Mouse (Mus musculus): ENCODE measurements around the gene Polr2j.
"Not testable (repeated sequence)": the region's sequence is repeated elsewhere in the genome, so short reads cannot be mapped to it uniquely, and the experiment has no call there.

The Polr2j gene

DNA sequence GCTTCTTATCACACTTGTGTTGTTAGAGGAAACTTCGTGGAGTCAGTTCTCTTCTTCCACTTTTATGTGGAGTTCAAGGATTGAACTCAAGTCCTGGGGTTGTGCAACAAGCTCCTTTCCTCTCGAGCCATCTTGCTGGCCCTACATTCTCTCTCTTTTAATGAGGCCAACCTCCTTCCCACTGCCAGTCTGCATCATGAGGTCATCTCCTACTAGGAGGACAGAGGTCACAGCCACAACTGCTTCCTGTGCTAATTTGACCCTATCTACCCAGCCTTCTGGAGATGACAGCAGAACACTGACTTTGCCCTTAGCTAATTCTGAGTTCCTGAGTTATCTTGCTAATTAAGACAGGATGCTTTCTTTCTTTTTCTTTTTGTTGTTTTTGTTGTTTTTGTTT is 7.9 kb upstream of the Polr2j start:
- no peak for DNase-seq (ENCODE audit: low spot score)

DNA sequence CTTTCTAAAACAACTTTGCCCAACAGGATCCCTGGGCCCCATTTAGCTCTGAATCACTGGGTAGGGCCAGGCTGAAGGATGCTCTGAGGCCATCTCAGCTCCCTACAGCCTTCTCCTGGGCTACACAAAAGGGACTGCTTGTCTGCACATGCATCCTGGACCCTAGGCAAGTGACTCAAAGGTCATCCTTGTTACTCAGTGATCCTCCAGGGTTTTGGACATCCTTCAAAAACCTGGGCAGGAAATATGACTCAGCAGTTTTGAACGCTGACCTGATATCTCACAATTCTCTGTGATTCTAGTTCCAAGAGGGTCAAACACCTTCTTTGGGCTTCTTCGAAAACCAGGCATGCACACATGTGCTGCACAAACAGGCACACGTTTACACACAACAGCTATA is 7.4 kb upstream of the Polr2j start:
- DNase-seq (ENCODE audit: low spot score), result no peak

DNA sequence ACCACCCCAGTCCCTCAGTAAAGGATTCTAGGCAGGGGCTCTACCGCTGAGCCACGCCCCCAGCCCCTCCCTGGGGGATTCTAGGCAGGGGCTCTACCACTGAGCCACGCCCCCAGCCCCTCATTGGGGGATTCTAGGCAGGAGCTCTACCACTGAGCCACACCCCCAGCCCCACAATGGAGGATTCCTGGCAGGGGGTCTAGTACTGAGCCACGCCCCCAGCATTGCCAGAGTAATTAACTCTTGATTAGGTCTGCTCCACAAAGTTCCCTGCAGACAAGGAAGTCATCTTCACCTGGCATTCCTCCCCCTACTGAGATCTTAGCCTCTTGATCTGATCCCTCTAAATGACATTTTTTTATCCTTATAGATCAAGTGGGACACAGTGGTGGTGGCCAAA is 2.9 kb upstream of the Polr2j start:
- not testable (repeated sequence) for DNase-seq (ENCODE audit: low spot score)

DNA sequence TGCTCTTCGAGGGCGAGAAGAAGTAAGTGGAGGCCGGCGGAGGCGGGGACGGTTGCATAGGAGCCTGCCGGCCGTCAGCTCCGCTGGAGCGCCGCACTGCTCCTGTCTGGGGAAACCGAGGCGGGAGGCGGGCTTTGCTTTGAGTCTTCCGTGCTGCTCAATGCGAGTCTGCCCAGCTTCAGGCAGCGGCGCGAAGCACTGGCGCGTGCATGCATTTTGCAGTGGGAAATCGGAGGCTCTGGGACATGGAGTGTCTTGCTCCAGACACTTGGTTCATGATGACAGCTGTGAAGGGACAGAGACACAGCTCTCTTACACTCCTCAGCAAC is 317 bp downstream of the Polr2j start:
- no peak for DNase-seq (ENCODE audit: low spot score)

DNA sequence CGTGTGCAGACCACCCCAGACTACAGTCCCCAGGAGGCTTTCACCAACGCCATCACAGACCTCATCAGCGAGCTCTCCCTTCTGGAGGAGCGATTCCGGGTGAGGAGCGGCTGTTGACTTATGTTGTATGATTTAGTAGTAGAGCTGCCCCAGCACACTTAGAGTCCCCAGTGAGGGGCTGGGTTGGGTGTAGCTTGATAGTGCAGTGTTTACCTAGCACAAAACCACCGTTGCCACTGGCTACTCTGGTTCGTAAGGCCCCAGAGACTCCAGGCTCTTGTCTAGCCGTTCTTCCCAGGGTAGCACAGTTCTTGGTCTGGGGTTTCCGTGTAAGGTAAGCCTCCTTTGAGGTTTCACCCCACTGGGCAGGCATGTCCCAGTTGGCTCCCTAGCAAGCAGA is 5.7 kb downstream of the Polr2j start:
- DNase-seq (ENCODE audit: low spot score), result no peak

DNA sequence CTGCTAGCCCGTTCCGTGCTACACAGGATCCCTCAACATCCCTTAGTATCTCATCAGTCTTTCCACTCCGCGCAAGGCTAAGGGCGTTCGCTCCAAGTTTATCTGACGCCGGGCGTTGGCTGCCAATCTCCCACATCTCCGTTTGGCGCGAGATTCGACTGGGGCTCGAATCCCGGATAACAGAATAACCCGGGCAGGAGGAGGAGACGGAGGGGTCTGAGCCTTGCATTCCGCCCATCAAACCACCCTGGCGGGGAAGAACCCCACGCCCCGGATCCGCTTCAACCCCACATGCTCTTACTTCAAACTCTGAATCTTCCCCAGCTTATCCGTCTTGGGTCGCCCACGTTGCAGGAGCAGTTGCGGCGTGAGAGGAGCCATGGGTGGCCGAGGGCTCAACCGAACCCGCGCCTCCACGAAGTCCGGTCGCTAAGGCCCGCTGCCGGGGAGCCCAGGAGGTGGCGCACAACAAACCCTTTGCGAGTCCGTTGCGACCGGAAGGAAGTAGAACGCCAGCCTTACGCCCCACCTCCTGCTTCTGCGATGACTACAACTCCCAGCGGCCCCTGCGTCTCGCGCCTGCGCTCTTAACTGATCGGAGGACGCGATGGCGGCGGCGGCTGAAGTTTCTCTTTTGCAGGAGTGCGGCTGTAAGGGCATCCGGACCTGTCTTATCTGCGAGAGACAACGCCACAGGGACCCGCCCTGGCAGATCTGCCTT is 19.3 kb downstream of the Polr2j start, which contains the start of the genes Lrwd1 and Alkbh4:
Gene Lrwd1, minus strand, starts transcription at position 504 of the 721 bp plus-strand sequence.
Gene Alkbh4, plus strand, starts transcription at position 576 of the 721 bp plus-strand sequence.
- DNase-seq (ENCODE audit: low spot score), result peak; percentile 98

DNA sequence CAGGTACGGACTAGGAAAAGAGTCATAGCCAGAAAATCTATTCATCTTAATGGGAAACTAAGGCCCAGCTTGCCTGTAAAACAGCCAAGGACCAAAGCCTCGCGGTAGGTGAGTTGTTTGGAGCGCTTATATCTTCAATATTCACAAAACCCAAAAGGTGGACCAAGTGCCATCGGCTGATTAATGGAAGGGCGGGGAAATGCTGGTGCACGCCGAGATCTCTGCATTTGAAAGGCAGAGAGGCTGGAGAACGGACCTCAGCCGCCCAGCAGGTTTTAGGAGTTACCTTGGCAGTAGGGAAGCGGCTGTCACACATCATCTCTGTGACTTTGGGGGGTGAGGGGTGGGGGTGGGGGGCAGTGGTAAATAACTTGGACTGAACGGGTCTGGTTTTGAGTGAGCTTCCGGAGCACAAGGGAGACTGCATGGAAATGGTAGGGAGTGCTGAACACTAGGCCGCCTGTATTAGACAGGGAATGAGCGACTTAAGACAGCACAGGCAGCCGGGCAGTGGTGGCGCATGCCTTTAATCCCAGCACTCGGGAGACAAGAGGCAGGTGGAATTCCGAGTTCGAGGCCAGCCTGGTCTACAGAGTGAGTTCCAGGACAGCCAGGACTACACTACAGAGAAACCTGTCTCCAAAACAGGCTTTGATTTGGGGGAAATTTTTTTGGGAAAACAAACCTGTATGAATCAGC is 20.0 kb downstream of the Polr2j start:
- peak; percentile 26 for DNase-seq (ENCODE audit: low spot score)

DNA sequence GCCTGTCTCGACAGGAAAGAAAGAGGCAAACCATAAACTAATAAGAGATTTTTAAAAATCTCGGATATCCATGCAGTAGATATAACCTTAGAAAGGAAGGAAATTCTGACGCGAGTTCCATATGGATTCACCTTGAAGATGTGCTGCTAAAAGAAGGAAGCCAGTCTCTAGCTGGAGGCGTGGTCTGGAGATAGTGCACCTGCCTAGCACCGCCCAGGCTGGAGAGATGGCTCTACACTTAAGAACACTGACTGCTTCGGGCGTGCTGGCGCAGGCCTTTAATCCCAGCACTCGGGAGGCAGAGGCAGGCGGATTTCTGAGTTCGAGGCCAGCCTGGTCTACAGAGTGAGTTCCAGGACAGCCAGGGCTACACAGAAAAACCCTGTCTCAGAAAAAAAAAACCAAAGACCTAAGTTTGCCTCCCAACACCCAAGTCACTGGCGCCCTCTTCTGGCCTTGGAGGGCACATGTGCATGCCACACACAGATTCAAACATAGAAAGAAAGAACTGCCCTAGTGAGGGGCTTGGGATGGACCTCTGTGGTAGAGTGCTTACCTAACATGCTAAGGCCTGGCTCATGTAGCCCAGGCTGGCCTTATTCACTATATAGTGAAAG is 21.3 kb downstream of the Polr2j start:
- peak; percentile 85 for DNase-seq (ENCODE audit: low spot score)

DNA sequence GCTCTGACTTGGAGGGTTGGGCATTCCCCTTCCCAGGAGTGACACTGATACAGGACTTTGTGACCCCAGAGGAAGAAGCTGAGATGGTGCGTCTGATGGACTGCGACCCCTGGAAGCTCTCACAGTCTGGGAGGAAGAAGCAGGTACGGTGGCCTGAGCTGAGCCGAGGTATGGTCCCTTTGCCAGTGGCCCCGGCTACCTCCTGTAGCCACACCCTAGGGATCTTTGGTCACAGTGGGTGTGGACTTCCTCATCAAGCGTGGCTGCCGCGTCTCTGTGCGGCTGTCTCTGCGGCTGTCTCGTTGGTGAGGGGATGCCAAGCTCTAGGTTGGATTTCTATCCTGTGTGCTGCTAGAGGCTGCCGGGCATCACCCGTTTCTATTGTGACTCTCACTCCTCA is 23.0 kb downstream of the Polr2j start:
- DNase-seq (ENCODE audit: low spot score), result no peak

DNA sequence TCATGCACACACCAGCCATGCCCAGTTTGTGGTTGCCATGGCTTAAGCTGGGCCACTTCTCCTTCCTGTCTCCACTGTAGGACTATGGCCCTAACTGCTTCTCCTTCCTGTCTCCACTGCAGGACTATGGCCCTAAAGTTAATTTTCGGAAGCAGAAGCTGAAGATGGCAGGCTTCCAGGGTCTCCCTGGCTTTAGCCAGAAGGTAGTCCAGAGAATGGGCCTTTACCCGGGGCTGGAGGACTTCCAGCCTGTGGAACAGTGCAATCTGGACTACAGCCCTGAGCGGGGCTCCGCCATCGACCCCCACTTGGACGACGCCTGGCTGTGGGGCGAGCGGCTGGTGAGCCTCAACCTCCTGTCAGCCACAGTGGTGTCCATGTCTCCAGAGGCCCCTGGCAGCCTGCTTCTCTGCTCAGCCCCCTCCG is 23.6 kb downstream of the Polr2j start:
- DNase-seq (ENCODE audit: low spot score), result no peak

DNA sequence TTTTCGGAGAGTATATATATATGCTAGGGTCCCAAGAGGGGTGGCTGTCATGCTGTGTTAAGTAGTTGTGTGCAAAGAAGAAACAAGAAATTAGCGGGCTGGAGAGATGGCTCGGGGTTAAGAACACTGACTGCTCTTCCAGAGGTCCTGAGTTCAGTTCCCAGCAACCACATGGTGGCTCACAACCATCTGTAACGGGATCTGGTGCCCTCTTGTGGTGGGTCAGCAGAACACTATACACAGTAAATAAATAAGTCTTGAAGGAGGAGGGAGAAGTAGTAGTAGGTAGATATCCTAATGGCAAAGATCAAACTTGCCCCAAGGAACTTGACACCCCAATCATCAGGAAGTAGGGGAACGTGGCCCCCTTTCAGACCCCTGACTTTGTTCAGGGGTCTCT is 26.3 kb downstream of the Polr2j start:
- DNase-seq (ENCODE audit: low spot score), result no peak

DNA sequence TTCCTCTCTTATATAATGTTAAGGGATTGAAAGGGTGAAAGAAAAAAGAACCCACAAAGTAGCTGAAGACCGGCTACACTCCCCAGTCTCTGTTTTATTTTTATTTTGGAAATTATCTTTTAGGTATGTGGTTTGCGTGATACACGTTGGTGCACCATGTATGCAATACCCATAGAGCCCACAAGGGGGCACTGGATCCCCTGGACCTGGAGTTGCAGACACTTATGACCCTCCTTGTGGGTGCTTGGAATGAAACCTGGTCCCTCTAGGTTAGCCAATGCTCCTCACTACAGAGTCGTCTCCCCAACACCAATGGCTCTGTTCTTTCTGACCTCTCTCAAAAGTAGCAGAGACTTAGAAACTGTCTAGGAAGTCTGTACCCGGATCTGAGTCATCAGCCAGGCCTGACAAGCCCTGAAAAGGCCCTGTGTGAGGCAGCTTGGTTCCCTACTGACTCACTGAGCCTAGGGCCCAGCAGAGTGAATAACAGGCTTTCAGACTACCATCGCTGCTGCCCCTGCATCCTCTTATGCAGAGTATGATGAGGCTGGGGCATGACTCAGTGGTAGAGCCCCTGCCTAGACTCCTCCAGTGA is 26.8 kb downstream of the Polr2j start:
- peak; percentile 14 for DNase-seq (ENCODE audit: low spot score)

DNA sequence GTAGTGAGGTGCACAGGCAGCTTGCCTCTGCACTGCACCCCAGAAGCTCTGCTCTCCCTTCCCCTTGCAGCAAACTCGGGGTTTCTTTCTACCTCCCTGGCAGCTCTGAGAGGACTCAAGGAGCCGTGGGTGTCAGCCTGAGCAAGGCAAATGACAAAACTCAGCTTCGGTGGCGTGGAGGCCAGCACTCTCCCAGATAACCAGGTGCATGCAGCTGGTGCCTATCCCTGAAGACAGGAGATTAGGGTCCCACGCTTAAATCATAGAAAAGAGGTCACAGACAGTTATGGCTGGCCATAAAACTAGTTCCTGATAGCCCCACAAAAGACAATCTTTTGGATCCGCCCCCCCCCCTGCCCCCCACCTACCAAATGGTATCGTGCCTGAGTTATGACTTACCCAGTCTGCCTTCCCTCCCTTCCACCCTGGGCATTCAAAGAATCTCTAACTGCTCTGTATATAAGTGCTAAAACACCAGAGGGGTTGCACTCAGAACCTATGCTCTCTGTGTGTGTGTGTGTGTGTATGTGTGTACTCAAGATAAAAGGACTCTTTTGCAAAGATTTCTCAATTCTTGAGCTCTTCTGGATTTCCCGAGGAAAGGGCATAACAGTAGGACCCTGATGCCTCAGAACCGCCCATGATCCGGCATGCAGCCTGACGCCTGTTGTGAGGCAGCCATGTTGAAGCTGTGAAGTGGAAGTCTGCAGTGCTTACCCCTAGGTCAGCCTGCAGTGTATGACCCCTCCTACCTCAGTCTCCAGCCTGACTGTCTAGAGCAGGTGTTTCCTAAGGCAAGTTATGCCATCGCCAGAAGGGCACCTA is 28.4 kb downstream of the Polr2j start:
- DNase-seq (ENCODE audit: low spot score), result no peak

DNA sequence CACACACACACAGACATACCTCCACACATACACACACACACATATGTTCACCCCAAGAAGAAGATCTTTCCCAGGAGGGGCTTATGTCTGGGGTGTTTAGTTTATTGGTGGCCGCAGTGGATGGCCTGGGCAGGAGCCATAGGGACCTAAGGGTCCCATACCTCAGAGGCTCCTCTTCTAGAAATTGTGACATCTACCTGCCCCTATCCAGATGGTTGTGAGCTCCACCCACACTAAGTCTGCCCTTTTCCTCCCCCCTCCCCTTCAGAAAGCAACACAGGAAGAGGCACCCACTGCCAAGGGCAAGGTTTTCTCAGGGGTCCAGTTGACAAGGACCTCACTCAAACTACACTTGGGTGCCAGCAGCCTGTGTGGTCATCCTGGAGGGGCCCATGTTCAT is 30.5 kb downstream of the Polr2j start:
- no peak for DNase-seq (ENCODE audit: low spot score)

DNA sequence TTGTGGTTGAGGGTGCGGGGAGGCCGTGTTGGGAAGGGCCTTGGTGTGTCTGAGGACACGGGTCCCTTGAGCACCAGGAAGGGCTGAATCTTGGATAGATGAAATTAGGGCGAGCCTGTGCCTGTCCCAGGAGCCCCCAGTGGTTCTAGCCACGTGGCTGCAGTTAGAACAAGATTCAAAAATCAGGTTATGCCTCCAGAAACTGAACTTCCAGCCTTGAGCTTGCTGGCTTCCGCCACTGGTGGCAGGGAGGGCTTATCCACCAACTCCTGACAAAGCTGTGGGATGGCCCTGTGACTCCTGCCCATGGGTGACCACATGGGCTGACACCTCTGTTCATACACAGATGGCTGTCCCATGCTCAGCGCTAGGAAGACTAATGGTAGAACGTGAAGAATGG is 31.3 kb downstream of the Polr2j start:
- DNase-seq (ENCODE audit: low spot score), result no peak

DNA sequence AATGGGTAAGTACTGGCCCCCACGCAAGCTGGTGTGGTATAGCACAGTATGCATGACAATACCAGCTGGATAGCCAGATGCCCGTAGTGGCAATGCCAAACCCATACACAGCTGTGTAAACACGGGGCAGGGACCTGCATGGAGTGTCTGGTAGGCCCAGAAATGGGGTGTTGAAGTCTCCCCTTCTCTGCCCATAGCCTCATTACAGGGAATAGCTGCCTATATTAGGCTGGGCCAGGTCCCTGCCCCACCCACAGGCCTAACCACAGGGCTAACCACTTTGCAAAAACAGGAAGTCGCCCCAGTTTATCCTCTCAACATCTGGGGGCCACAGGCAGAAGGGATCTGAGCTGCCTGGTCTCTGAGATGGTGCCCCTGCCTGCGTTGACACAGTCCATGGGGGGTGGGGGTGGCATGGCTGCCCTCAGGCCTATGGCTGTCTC is 32.7 kb downstream of the Polr2j start:
- DNase-seq (ENCODE audit: low spot score), result not testable (repeated sequence)

DNA sequence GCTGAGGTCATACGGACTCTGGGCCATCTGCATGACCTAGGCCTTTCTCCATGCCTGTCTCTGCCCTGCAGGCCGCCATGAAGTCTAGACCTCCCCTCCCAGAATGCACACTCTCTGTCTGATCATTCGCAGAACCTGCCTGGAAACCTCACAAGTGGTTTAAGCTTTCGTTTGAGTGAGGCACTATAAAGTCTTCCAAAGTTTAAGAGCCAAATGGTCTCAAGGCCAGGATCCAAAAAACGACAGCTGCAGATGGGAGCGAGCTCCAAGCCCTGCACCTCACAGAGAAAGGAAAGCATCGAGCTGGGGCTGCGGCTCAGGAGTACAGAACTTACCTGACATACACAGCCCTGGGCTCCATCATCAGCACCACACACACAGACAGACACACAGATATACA is 35.9 kb downstream of the Polr2j start:
- DNase-seq (ENCODE audit: low spot score), result no peak

DNA sequence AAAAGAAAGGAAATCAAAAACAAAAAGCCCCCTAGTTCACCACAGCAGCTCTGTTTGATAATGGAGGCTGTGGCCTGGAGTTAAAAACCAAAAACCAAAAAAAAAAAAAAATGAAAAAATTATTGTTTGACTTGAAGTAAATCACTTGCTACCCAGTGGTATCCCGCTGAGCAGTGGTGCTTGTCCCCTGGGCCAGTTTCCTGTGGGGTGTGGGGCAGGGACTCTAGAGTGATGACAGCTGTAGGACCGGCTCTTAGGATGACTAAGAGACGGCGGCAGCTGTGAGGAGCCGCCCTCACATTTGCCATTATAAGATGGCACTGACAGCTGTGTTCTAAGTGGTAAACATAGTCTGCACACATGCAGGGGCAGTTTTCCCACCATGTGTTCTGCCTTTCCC is 39.0 kb downstream of the Polr2j start:
- DNase-seq (ENCODE audit: low spot score), result no peak

DNA sequence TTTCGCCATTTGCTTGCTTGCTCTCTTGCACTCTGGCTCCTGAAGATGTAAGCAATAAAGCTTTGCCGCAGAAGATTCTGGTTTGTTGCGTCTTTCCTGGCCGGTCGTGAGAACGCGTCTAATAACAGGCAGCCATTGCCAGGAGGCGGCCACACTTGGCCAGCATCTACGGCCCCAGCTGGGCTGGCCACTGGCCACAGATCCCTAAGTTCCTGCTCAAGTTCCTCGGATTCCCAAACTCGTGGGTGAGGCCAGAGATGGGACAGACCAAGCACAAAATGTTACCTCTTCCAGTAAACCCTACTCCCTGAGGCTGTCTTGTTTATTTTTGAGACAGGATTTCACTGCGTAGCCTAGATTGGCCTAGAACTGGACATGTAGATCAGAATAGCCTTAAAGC is 43.7 kb downstream of the Polr2j start:
- not testable (repeated sequence) for DNase-seq (ENCODE audit: low spot score)

DNA sequence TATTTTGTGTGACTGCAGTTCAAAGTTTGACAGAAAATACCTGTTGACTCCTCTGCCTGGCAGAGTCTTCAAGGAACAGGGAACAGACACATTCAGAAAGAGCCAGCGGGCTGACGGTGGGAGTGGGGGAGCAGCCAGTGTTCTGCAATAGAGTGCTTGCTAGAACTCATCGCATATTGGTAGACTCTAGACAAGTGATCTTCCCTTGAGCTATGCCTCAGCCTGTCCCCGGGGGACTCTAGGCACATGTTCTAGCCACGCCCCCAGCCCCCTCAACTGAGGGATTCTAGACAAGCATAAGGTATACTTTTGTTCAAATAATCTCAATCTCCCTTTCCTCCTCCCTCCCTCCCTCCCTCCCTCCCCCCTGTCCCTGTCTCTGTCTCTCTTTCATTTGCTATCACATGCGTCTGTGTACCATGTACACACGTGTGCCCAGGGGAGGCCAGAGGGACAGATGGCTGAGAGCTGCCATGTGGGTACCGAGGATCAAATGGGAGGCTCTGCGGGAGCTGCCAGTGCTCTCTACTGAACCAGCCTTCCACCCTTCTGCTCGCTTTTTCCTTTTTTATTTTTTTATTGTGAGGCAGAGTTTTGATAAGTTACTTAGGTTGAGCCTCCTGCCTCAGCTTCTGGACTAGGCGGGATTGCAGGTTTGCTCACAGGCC is 47.5 kb downstream of the Polr2j start:
- no peak for DNase-seq (ENCODE audit: low spot score)

DNA sequence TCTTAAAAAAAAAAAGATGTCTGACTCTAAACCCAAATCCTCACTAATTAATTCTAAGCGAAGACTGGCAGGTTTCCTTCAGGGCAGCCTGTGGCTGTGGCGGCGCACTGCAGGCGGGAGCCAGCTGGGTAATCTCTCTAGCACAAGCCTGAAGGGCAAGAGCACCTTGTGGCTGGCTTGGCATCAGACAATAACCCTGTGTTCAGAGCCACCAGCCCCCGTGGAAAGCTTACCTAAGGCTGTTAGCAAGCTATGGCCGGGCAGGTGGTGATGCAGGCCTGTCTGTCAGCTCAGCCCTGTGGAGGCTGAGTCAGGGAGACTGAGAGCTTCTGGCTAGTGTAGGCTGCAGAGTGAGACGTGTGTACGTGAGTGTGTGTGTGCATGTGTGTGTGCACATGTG is 48.8 kb downstream of the Polr2j start:
- DNase-seq (ENCODE audit: low spot score), result no peak

All from retina, embryonic 14.5 days (tissue).